Mouse (Mus musculus) lung, embryonic 14.5 days (tissue): ENCODE data around the gene Zbtb41. TPM values are rescaled to one million over a fixed set of nuclear protein-coding genes. Genes with fewer than 3 reads are reported as not detected.
A peak's percentile ranks its signal among the peaks of the same experiment; 100 is the strongest.
"Not testable (repeated sequence)": the region's sequence is repeated elsewhere in the genome, so short reads cannot be mapped to it uniquely, and the experiment has no call there.

Experiments
- ATAC-seq: fragments of 200-750 bp; cut with Nextera tagmentation; 2 replicates; pipeline ENCODE4 v1.8.0; 2017; ENCODE audit warnings: mild to moderate bottlenecking, moderate TSS enrichment, moderate library complexity; ENCODE audit not compliant: insufficient read depth
- DNase-seq: peaks from one replicate; pipeline ENCODE4 v3.0.0-alpha.2; 2015
- H3K27ac ChIP-seq: fragments of 300-500 bp; sonication (generic); 2 replicates; pipeline ENCODE4 v1.5.1; 2014; ENCODE audit warnings: low read depth, mild to moderate bottlenecking, moderate library complexity
- H3K27me3 ChIP-seq: fragments of 300-500 bp; sonication (generic); 2 replicates; pipeline ENCODE4 v1.6.1; 2014; ENCODE audit warnings: low read length, control low read depth; ENCODE audit not compliant: insufficient read depth
- H3K36me3 ChIP-seq: fragments of 300-500 bp; sonication (generic); 2 replicates; pipeline ENCODE4 v1.6.1; 2014; ENCODE audit warnings: control low read depth; ENCODE audit not compliant: insufficient read depth
- H3K4me1 ChIP-seq: fragments of 300-500 bp; sonication (generic); 2 replicates; pipeline ENCODE4 v1.6.1; 2014; ENCODE audit warnings: antibody characterized with exemption, control low read depth; ENCODE audit not compliant: insufficient read depth
- H3K4me2 ChIP-seq: fragments of 300-500 bp; sonication (generic); 2 replicates; pipeline ENCODE4 v1.6.1; 2014; ENCODE audit warnings: mild to moderate bottlenecking
- H3K4me3 ChIP-seq: fragments of 300-500 bp; sonication (generic); 2 replicates; pipeline ENCODE4 v1.5.1; 2014; ENCODE audit warnings: low read depth, low read length
- H3K9ac ChIP-seq: fragments of 300-500 bp; sonication (generic); 2 replicates; pipeline ENCODE4 v1.6.1; 2014
- H3K9me3 ChIP-seq: fragments of 300-500 bp; sonication (generic); 2 replicates; pipeline ENCODE4 v1.6.1; 2016; ENCODE audit warnings: low read depth, low read length, control low read depth
- CTCF ChIP-seq: IDR thresholded peaks from 2 replicates; pipeline ENCODE4 v1.5.1; 2016; ENCODE audit warnings: antibody characterized with exemption, low read depth
- WGBS: fragments of 180-500 bp; shearing (Covaris S2); extraction: QIAGEN DNeasy Blood & Tissue Kit; methylation state at CpG from one replicate; pipeline ENCODE4 v1.1.7; 2014; 5-methylcytosine and 5-hydroxymethylcytosine counted together
- polyA plus RNA-seq: library from polyadenylated mRNA; unstranded; fragments of >200 nt; fragmentation: Nextera tagmentation; extraction: Ambion mirVana; gene quantifications from 2 replicates; pipeline ENCODE4 v1.2.1, GENCODE M21; 2014

Gene Zbtb41
- polyA plus RNA-seq, 1 experiment from 2014 or later = 14.4 TPM

DNA sequence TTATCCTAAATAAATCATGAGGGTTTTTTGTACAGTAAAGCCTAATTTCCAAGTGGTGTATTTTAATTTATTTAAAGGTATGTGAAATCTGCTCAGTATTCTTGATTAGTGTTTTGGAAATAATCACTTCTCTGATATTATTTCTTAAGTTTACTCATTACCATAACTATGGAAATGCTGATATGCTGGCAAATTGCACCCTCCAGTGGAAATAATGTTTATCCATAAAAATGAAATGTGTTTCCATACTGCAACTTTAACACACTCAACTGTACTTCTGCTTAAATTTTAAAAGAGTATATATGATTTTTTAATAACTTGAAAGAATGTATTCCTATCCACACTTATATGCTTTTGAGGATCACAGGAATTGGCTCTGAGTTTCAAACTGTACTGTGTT, 16.3 kb upstream of the Zbtb41 start:
- Histone ChIP-seq H3K36me3 (no peaks in the 10 kb centered on the region), H3K27ac (no peak overlapping the region), H3K9ac (no peak overlapping the region), H3K4me3 (no peak overlapping the region), H3K9me3 (no peaks in the 10 kb centered on the region), H3K4me1 (no peaks in the 10 kb centered on the region), H3K4me2 (no peak overlapping the region), H3K27me3 (no peaks in the 10 kb centered on the region)
- no peak for ATAC-seq
- no peak for TF ChIP-seq CTCF
- peak; percentile 22 for DNase-seq

GRCm38 (mm10) chr1:139407701-139408100, 14.4 kb upstream of the Zbtb41 start:
- no peak for TF ChIP-seq CTCF
- H3K4me1 ChIP-seq = no peaks in the 10 kb centered on the region
- H3K9ac ChIP-seq = no peak overlapping the region
- no peak overlapping the region for H3K27ac ChIP-seq
- H3K9me3 ChIP-seq = no peaks in the 10 kb centered on the region
- 58% methylated on average over 5 of the region's 5 CpGs for WGBS
- no peaks in the 10 kb centered on the region for H3K27me3 ChIP-seq
- ATAC-seq (no peak), DNase-seq (no peak)
- no peak overlapping the region for H3K4me2 ChIP-seq
- no peaks in the 10 kb centered on the region for H3K36me3 ChIP-seq
- H3K4me3 ChIP-seq = no peak overlapping the region

DNA sequence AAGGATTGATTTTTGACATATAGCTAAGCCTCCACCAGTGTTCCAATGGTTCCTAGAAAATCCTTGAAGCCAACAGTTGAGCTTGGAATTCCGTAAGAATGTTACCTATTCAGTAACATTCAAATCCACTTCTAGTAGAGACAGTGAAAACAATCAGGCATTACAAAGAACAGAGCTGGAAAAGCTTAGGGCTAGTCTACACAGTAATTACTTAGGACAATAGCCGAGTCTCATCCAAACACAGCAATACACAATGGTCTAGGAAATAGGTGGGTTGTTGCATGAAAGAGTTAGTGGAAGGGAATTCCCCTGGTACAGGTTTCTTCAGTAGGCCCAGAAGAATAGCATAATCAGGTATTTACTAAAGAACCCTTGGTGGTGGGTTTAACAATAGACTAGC, 9.7 kb upstream of the Zbtb41 start:
- H3K9me3 ChIP-seq, H3K4me3 ChIP-seq, H3K9ac ChIP-seq, H3K36me3 ChIP-seq, H3K27me3 ChIP-seq, ATAC-seq, H3K27ac ChIP-seq, DNase-seq, H3K4me1 ChIP-seq, H3K4me2 ChIP-seq: not testable (repeated sequence)
- 85% methylated on average over 2 of the region's 2 CpGs for WGBS

DNA sequence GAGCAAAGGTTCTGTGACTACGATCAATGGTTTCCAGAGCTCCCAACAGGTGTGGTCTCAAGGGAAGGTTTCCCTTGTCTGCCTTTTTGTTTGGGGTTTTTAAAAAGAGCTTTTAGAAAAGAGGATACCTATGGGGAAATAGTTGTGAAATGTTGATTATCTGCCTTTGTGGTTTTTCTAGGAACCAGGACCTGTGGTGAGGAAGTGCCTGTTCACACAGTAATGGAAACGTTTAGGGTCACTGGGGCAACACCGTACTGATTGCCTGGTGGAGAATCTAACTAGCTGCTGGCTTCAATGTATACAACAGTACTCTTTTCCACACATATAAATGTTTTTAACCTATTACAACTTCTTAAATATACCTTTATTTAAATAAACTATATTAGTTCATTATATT, 8.6 kb upstream of the Zbtb41 start:
- no peak overlapping the region for H3K4me3 ChIP-seq
- H3K4me2 ChIP-seq = no peak overlapping the region
- no peak for TF ChIP-seq CTCF
- H3K9me3 ChIP-seq = no peaks in the 10 kb centered on the region
- no peaks in the 10 kb centered on the region for H3K27me3 ChIP-seq
- H3K9ac ChIP-seq = no peak overlapping the region
- H3K4me1 ChIP-seq = no peaks in the 10 kb centered on the region
- no peak overlapping the region for H3K27ac ChIP-seq
- no peak for DNase-seq
- 77% methylated on average over 3 of the region's 3 CpGs for WGBS
- ATAC-seq = no peak
- no peaks in the 10 kb centered on the region for H3K36me3 ChIP-seq

DNA sequence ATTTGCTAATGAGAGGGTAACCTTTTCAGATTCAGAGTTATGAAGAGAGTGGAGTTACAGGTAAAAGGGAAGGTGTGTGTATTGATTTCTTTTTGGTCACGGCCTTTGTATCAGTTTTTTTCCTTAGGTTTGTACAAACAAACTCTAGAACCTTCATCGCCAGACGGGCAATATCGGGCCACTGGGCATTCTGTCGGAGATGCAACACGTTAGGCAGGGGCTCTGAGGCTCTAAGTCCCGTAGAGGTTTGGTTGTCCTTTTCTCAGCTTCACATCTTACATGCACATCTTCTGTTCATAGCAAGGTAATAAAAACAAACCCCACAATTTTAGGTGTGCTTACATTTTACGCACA, 590 bp upstream of the Zbtb41 start:
- Histone ChIP-seq H3K27me3 (no peaks in the 10 kb centered on the region), H3K36me3 (no peaks in the 10 kb centered on the region), H3K4me1 (peaks cover 13% of the 10 kb centered on the region; the same call in 1 of the 2 replicates), H3K4me3 (peak overlapping the region; percentile 88), H3K9ac (peak overlapping the region; percentile 89), H3K27ac (no peak overlapping the region), H3K9me3 (no peaks in the 10 kb centered on the region), H3K4me2 (peak overlapping the region; percentile 66)
- TF ChIP-seq CTCF = no peak
- no peak for DNase-seq
- ATAC-seq = peak; percentile 11
- under 1% methylated on average over 8 of the region's 8 CpGs for WGBS

DNA sequence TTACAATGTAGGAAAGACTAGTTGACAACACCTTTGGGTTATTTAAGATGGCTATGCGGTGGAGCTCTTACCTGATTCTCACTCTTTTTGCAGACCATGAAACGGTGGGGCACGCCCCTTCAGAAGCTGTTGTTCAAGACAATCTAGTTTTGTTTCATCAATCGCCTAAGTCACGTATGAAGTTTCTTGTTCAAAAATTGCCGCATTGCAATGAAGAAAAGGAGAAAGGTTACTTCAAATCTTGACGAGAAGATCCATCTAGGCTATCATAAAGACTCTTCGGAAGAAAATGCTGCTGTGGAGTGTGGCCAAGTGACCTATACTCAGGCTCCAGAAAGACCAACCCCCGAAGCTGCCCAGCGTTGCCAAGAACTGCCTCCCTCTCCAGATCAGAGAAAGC, 853 bp downstream of the Zbtb41 start:
- peak overlapping the region; percentile 88 for H3K4me3 ChIP-seq
- no peaks in the 10 kb centered on the region for H3K9me3 ChIP-seq
- H3K9ac ChIP-seq = peak overlapping the region; percentile 89
- TF ChIP-seq CTCF = no peak
- no peaks in the 10 kb centered on the region for H3K27me3 ChIP-seq
- peak overlapping the region; percentile 92 for H3K27ac ChIP-seq
- peak overlapping the region; percentile 66 for H3K4me2 ChIP-seq
- peak; percentile 64 for DNase-seq
- H3K4me1 ChIP-seq = peaks cover 13% of the 10 kb centered on the region; the same call in 1 of the 2 replicates
- ATAC-seq = no peak
- 7% methylated on average over 10 of the region's 10 CpGs for WGBS
- 0 out of 2 replicates have a peak, but pooled peaks cover 4% of the 10 kb centered on the region for H3K36me3 ChIP-seq

DNA sequence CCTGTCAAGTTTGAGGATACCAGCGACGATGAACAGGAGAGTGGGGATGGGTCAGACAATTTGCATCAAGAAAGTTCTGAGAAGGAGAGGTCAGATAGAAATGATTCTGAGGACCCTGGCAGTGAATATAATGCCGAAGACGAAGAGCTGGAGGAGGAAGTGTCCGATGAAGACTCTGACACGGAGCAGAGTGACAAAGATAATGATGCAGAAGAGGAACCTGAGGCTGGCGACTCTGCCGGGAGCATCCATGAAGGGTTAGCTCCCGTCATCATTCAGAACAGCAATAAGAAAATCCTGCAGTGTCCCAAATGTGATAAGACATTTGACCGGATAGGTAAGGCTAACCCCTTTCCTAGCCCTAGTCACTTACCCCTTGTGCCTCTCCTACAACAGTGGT, 1.8 kb downstream of the Zbtb41 start:
- peaks cover 5% of the 10 kb centered on the region for H3K36me3 ChIP-seq
- DNase-seq (no peak), ATAC-seq (no peak)
- WGBS = 23% methylated on average over 10 of the region's 10 CpGs
- no peaks in the 10 kb centered on the region for H3K27me3 ChIP-seq
- H3K27ac ChIP-seq = no peak overlapping the region
- no peaks in the 10 kb centered on the region for H3K9me3 ChIP-seq
- H3K4me3 ChIP-seq = peak overlapping the region; percentile 88
- no peak for TF ChIP-seq CTCF
- H3K4me1 ChIP-seq = peaks cover 13% of the 10 kb centered on the region; the same call in 1 of the 2 replicates
- H3K4me2 ChIP-seq = peak overlapping the region; percentile 66
- H3K9ac ChIP-seq = peak overlapping the region; percentile 43

DNA sequence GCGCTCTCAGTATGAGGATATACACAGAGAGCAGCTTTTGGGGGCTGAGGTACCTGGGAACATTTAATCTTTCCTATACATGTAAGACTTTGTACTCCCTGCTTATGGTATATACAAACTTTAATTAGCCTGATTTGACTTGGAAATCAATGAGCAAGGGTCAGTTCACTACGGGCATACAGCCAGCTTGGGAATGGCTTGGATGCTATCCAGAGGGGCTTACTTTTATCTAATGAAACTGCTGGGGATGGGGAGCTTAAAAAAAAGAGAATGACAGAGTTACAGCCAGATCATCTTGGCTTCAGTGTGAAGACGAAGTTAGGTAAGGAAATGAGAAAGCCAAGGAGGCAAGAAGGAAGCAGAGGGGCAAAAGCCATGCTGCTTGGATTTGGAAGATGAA, 2.9 kb downstream of the Zbtb41 start:
- Histone ChIP-seq H3K4me1 (peaks cover 13% of the 10 kb centered on the region; the same call in 1 of the 2 replicates), H3K4me3 (peak overlapping the region; percentile 34), H3K4me2 (peak overlapping the region; percentile 68), H3K9me3 (no peaks in the 10 kb centered on the region), H3K9ac (peak overlapping the region; percentile 36; the same call in 1 of the 2 replicates), H3K27me3 (no peaks in the 10 kb centered on the region), H3K36me3 (peaks cover 13% of the 10 kb centered on the region), H3K27ac (peak overlapping the region; percentile 46; the same call in 1 of the 2 replicates)
- DNase-seq (peak; percentile 79), ATAC-seq (no peak)
- WGBS = 22% methylated on average over 3 of the region's 3 CpGs
- no peak for TF ChIP-seq CTCF
